ENCODE assay signal across 14 mouse cellular contexts in the genomic region with DNA sequence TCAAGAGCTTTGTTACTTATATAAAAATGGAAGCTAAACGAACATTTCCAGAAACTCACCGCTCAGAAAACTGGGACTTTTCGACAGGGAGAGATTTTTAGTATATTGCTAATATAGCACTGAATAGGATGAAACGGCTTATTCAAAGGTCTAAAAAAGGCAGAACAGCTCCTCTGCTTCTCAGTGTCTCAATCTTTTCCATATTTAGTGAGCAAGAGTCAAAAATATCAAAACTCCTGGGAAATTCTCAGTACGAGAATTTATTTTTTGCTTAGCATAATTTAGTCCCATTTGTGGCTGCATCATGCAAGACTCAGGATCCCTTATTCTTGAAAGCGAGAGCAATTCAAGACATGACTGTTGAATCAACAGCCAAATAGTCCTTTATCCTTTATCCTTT.
"Had no signal": no experiment of that assay in that cellular context is flagged by ENCODE, and none has a peak within 500 bp of the region (broad histone marks: within the 10 kb centered on the region; RNA-seq: fewer than 3 reads in every experiment).

No protein-coding gene starts in this region.

- H3K4me1 ChIP-seq: lung, embryonic 15.5 days; midbrain, embryonic 10.5 days; midbrain, embryonic 12.5 days; neural tube, embryonic 12.5 days; stomach, embryonic 15.5 days had no signal

- H3K4me3 ChIP-seq: lung, embryonic 15.5 days; midbrain, embryonic 10.5 days; midbrain, embryonic 12.5 days; myocyte; neural tube, embryonic 12.5 days; stomach, embryonic 15.5 days had no signal

- DNase-seq: lung, adult 2 months; lung, postnatal 4 days; midbrain, embryonic 14.5 days; right cerebral cortex, postnatal 14 days; thymus, adult 2 months; thymus, postnatal 25 days; thymus, postnatal 4 days had no signal

- H3K27ac ChIP-seq: lung, embryonic 15.5 days; midbrain, embryonic 10.5 days; midbrain, embryonic 12.5 days; neural tube, embryonic 12.5 days; stomach, embryonic 15.5 days; stomach, postnatal 0 days had no signal
